Comparison of ENCODE assay signal across 20 mouse cellular contexts in genomic region chr7:78753752-78754457, GRCm38 (mm10).
"Had no signal": no experiment of that assay in that cellular context is flagged by ENCODE, and none has a peak within 500 bp of the region (broad histone marks: within the 10 kb centered on the region; RNA-seq: fewer than 3 reads in every experiment).

No protein-coding gene starts in this region.

- H3K36me3 ChIP-seq: limb, embryonic 10.5 days; limb, embryonic 13.5 days; liver, embryonic 12.5 days; liver, embryonic 15.5 days; lung, embryonic 15.5 days; midbrain, embryonic 10.5 days; midbrain, embryonic 13.5 days; neural tube, embryonic 13.5 days had no signal

- DNase-seq: kidney, postnatal 25 days; liver; lung, adult 18-20 months; lung, postnatal 10 days; lung, postnatal 36 days; retina, postnatal 1 day; thymus, adult 18-20 months; thymus, postnatal 36 days had no signal

- H3K4me2 ChIP-seq: limb, embryonic 13.5 days; liver, embryonic 12.5 days; liver, embryonic 15.5 days; lung, embryonic 15.5 days; midbrain, embryonic 13.5 days; neural tube, embryonic 13.5 days had no signal

- ATAC-seq: liver, embryonic 12.5 days; midbrain, embryonic 13.5 days; midbrain, embryonic 16.5 days had no signal

- H3K27ac ChIP-seq: kidney, postnatal 0 days; limb, embryonic 10.5 days; limb, embryonic 13.5 days; liver, embryonic 12.5 days; liver, embryonic 15.5 days; lung, embryonic 15.5 days; midbrain, embryonic 10.5 days; midbrain, embryonic 13.5 days; neural tube, embryonic 13.5 days had no signal

- H3K4me1 ChIP-seq: limb, embryonic 10.5 days; limb, embryonic 13.5 days; liver, embryonic 12.5 days; liver, embryonic 15.5 days; lung, embryonic 15.5 days; megakaryocyte, embryonic 14.5 days; midbrain, embryonic 10.5 days; neural tube, embryonic 13.5 days had no signal

- H3K4me3 ChIP-seq: limb, embryonic 10.5 days; limb, embryonic 13.5 days; liver, embryonic 12.5 days; liver, embryonic 15.5 days; lung, embryonic 15.5 days; megakaryocyte, embryonic 14.5 days; midbrain, embryonic 10.5 days; midbrain, embryonic 13.5 days; myocyte; neural tube, embryonic 13.5 days had no signal

- H3K9me3 ChIP-seq: limb, embryonic 10.5 days; limb, embryonic 13.5 days; liver, embryonic 12.5 days; liver, embryonic 15.5 days; lung, embryonic 15.5 days; megakaryocyte, embryonic 14.5 days; midbrain, embryonic 10.5 days; midbrain, embryonic 13.5 days; neural tube, embryonic 13.5 days had no signal

- H3K27me3 ChIP-seq: limb, embryonic 13.5 days; liver, embryonic 12.5 days; liver, embryonic 15.5 days; lung, embryonic 15.5 days; midbrain, embryonic 13.5 days; neural tube, embryonic 13.5 days had no signal

- H3K9ac ChIP-seq: limb, embryonic 13.5 days; liver, embryonic 12.5 days; liver, embryonic 15.5 days; lung, embryonic 15.5 days; midbrain, embryonic 13.5 days; neural tube, embryonic 13.5 days had no signal
